Mouse (Mus musculus): Measurements from ENCODE around the gene Rnf224. TPM values are rescaled to one million over a fixed set of nuclear protein-coding genes. Genes with fewer than 3 reads are reported as not detected.

The Rnf224 gene
- total RNA-seq, 2 experiments from 2014 or later: not detected

DNA sequence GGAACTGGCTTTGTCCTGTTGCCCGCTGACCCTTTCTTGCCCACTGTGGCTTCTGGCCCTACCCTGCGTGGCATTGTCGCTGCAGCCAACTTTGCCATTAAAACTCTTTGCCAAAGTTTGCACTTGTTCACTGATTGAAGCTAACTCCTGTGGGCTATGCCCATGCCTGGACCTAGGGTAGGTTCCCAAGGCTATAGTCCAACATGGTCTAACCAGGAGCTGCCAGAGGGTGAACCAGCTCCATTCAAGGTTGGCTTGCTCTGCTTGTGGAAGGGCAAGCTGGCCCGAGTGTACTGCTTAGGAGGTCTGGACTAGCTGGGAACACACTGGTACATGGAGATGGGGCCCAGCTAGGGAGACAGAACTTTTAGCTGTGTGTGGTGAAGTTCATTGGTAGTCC, 7.6 kb upstream of the Rnf224 start:
- intact Hi-C loops (cut with DNase I): no loop called here
- Histone ChIP-seq H3K27ac (no peak overlapping the region), H3K4me3 (no peak overlapping the region)
- no peak for DNase-seq
- no peak for TF ChIP-seq CTCF (IDR thresholded peaks at IDR 0.05)

DNA sequence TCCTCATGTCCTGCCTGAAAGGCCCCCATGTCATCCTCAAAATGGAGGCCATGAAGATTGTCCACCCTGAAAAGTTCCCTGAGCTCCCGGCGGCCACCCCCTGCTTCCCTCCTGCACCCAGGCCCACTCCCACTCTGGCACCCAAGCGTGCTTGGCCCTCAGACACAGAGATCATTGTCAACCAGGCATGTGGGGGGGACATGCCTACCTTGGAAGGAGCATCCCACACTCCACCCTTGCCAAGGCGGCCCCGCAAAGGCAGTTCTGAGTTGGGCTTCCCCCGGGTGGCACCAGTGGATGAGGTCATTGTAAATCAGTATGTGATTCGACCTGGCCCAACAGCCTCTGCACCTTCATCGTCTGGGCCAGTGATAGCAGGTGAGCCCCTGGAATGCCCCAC, 6.8 kb upstream of the Rnf224 start:
- no peak for DNase-seq
- intact Hi-C loops (cut with DNase I): no loop called here
- H3K27ac ChIP-seq: no peak overlapping the region
- no peak overlapping the region for H3K4me3 ChIP-seq
- TF ChIP-seq CTCF (IDR thresholded peaks at IDR 0.05): no peak

DNA sequence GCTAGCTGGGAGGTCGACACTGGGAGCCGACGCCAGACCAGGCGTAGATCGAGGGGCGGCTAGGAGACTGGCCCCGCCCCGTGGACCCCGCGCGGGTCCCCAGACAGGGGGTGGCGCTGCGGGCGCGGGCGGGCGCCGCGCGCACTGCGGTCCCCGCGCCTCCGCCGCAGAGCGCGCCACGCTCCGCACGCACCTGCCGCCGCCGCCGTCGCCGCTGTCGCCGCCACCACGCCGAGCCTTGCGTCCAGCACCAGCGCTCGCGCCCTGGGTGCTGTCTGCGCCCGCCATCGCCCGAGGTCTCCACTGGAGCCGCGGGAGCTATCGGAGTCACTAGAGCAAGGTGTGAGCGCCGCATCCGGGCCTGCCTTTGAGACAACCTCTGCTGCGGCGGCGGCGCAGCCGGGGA, 5.5 kb upstream of the Rnf224 start, which contains the start of the genes Rnf208 and Cysrt1:
Gene Rnf208 (plus strand): TSS at position 155 of the 406 bp plus-strand sequence.
Gene Cysrt1 (minus strand): TSS at position 352 of the 406 bp plus-strand sequence.
- Histone ChIP-seq H3K27ac (peak within 1 kb of the TSS; percentile 71), H3K4me3 (peak within 1 kb of the TSS; percentile 65)
- no peak for TF ChIP-seq CTCF (IDR thresholded peaks at IDR 0.05)
- no peak for DNase-seq
- intact Hi-C loops (cut with DNase I): no loop called here

DNA sequence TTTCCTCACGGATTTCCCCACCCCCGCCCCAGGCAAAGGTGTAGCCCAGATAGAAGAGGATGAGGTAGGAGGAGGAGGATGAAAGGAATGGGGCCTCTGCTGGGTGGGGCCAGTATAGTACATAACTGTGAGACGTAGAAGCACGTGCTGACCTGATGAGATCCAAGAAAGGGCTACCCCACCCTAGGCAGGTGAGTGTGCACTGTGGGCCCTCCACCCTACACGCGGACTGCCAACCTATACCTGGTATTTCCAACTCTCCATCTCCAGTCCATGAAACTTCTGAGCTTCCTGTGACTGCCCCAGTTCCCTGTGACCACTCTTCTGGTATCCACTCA, 4.8 kb upstream of the Rnf224 start:
- TF ChIP-seq CTCF (IDR thresholded peaks at IDR 0.05): no peak
- Histone ChIP-seq H3K27ac (no peak overlapping the region), H3K4me3 (peak overlapping the region; percentile 65)
- no peak for DNase-seq
- intact Hi-C loops (cut with DNase I): no loop called here

DNA sequence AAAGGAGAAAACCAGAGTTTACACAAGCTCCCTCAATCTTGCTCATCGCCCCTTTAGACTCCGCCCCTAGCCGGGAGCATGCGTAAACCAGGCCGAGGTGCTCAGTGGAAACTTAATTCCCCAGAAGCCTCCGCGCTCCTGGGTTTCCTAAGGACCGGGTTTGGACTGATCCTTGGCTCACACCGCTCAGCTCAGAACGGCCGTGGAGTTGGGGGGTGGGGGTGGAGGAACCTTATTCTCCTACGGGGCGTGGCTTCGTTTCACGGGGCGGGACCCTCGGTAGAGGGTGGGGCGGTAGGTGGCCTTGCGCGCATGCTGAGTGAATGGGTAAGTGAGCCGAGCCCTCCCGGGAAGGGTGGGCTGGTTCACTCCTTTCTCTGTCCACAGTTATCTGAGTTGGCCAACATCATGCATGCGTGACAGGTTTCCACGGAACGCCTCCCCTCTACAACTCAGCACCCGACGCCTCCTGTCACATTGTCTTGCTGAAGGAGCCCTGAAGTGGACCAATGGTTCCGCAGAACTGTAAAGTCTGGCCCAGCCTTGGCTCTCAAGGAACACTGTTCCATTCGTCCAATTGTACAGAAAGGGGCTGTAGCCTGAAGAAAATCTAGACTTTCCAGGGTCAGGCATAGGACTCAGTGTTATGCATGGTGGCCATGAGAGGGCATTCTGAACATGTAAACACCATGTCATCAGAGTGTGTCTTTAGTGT, 4.3 kb upstream of the Rnf224 start:
- intact Hi-C loops (cut with DNase I): no loop called here
- H3K27ac ChIP-seq: peak overlapping the region; percentile 71

DNA sequence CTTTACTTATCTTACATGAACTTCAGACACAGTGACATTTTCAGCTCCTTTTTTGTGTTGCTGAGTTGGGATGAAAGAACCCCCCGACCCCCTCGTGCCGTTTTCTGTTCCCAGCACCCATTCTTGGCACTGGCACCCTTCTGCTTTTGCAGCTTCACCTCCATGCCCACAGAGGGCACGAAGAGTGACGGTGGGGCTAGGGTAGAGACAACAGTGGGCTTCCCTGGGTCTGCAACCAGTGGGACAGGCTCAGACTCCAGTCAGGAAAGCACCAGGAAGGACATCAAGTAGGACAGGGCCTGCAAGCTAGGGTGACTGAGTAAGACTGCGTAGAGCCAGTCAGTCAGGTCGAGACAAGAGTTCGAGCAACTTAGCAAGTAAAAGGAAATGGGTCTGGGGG, 3.7 kb upstream of the Rnf224 start:
- H3K27ac ChIP-seq: peak overlapping the region; percentile 71
- H3K4me3 ChIP-seq: peak overlapping the region; percentile 65
- intact Hi-C loops (cut with DNase I): no loop called here
- no peak for DNase-seq
- no peak for TF ChIP-seq CTCF (IDR thresholded peaks at IDR 0.05)

More for the DNA sequence above, 4.3 kb upstream of the Rnf224 start:
- no peak for TF ChIP-seq CTCF (IDR thresholded peaks at IDR 0.05)
- H3K4me3 ChIP-seq: peak overlapping the region; percentile 65
- DNase-seq: peak; percentile 80

DNA sequence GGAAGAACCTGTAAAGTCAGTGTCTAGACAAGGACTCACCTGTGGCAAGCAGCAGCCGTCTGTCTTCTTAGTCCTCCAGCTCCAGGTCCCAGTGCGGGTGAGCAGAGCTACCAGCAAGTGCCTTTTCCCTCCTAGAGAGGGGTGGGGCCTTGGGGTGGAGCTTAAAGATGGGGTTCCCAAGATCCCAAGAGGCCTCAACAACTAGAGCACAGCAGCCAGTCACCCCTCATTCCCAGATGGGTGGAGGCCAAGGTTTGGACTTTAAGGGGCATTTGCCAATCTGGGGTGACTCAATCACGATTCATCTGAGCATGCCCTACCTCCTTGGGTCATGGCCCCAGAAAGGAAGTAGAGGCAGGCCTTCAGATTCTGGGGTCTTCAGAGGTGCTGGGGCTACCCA, 3.2 kb upstream of the Rnf224 start:
- DNase-seq: no peak
- no peak for TF ChIP-seq CTCF (IDR thresholded peaks at IDR 0.05)
- Histone ChIP-seq H3K27ac (no peak overlapping the region), H3K4me3 (no peak overlapping the region)
- intact Hi-C loops (cut with DNase I): no loop called here

DNA sequence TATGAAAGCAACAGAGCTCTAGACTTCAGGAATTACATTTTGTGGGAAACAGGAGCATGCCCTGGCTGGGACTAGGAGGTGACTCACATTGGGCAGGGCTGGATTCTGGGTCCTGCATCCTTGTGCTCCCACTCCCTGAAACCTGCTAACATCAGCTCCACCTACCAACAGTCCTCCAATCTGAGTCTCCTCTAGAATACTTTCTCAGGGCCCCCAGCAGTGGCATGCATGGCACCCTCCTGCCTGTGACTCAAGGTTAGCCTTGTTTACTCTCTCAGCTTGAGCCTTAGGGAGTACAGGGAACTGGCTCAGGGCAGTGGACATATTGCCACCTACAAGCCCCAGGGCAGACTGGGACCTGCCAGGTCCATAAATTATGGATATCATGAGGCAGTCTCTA, 1.5 kb upstream of the Rnf224 start:
- Histone ChIP-seq H3K4me3 (no peak overlapping the region), H3K27ac (no peak overlapping the region)
- no peak for TF ChIP-seq CTCF (IDR thresholded peaks at IDR 0.05)
- intact Hi-C loops (cut with DNase I): no loop called here
- DNase-seq: no peak

DNA sequence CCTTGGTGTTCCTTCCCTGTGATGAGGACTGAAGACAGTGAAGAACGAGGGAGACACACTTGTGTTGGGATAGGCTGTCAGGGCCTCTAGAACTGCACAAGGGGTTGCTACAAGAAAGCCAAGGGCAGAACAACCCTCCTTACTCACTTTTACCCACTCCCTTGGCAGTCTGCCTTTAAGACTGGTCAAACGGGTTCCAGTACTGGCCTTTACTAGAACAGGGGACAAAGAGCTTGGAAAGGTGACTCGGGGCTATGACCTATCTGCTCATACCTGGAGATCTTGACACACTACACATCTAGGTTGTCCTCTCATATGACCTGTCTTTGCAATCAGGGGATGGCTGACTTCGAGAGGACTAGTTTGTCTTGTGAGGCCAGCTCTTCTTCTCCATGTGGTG, 935 bp upstream of the Rnf224 start:
- DNase-seq: no peak
- no peak for TF ChIP-seq CTCF (IDR thresholded peaks at IDR 0.05)
- Histone ChIP-seq H3K4me3 (no peak overlapping the region), H3K27ac (no peak overlapping the region)
- intact Hi-C loops (cut with DNase I): no loop called here

DNA sequence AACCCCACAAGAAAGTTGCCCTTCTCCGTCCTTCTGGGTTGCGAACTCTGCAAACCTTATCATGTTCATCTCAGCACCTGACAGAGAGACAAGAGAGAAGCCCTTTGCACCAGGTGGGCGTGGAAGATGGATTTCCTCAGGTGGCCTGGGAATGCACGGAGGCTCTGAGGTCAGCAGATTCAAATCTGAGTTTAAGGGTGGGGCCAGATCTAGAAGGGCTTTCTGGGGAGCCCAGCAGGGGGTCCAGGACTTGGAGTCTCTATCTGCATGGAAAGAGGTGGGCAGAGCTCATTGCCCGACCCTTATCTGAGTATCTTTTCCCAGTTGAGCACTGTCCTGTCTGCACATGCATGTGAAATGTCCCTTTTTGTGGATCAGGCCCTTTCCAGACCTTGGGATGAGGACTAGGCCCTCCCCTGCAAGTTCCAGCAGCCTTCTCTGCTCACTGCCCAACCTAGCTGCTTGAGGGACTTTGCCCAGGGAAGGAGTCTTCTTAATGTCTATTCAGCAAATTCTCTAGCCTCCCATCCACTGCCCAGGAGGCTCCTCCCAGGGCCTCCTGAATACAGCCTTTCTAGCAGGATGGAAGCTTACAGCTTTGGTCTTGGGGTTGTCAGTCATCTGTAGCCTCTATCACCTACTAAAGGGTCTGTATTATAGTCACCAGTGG, 1.9 kb downstream of the Rnf224 start:
- no peak for DNase-seq
- Histone ChIP-seq H3K4me3 (no peak overlapping the region), H3K27ac (no peak overlapping the region)
- no peak for TF ChIP-seq CTCF (IDR thresholded peaks at IDR 0.05)
- intact Hi-C loops (cut with DNase I): no loop called here

DNA sequence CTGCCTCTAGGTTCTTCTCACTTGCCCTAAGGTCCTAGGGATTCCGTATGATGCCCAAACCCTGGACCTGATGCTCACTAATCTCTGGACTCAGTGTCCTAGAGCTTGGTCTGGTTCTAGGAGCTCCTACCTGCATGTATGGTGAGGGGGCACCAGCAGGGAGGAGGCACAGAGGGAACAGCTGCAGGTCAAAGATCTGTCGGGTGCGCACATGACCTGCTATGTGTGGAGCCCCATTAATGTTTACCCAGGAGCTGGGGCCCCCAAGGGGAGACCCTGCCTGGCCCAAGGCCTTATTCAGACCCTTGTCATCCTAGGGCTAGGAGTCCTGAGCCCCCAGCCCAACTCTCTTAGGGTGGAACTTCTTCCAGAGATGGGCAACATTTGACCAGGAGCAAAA, 2.5 kb downstream of the Rnf224 start, which contains the start of gene Slc34a3:
Gene Slc34a3 (minus strand): TSS at position 315 of the 400 bp plus-strand sequence.
- no peak for DNase-seq
- Histone ChIP-seq H3K4me3 (no peak within 1 kb of the TSS), H3K27ac (no peak within 1 kb of the TSS)
- intact Hi-C loops (cut with DNase I): no loop called here
- TF ChIP-seq CTCF (IDR thresholded peaks at IDR 0.05): no peak

DNA sequence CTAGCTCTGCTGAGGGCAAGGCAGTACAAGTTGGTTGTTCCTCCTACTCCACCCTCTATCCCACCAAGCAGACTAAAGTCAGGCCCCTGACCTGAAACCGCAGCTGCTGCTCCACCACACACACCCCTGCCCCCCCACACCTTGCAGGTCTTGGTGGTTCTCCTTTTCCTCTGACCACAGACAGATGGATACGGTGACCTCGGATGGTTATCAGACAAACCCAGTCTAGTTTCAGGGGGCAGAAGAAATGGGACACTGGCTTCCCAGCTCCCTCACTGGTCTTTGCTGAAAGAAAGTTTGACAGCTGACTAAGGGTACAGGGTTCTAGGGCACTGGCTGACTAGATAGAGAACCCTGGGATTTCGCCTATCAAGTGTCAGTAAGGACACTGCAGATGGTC, 3.2 kb downstream of the Rnf224 start:
- intact Hi-C loops (cut with DNase I): no loop called here
- Histone ChIP-seq H3K4me3 (no peak overlapping the region), H3K27ac (no peak overlapping the region)
- no peak for DNase-seq
- no peak for TF ChIP-seq CTCF (IDR thresholded peaks at IDR 0.05)

DNA sequence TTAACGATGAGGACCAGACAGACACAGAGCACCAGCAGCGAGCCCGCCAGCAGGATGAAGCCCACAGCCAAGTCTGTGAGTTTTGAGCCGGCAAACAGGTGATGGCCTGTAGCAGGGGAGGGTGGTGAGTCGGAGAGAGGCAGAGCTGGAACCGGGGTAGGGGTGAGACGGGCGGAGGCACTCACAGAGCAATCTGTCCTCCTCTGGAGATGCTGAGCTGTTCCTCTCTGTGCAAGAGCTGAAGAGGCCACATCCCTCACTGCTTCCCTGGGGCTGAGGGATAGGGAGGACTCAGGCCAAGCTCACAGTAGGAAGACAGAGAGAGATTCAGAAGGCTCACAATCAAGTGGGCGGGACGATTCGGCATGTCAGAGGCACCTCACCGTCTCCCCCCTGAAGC, 5.5 kb downstream of the Rnf224 start:
- intact Hi-C loops (cut with DNase I): no loop called here
- no peak for DNase-seq
- TF ChIP-seq CTCF (IDR thresholded peaks at IDR 0.05): no peak

DNA sequence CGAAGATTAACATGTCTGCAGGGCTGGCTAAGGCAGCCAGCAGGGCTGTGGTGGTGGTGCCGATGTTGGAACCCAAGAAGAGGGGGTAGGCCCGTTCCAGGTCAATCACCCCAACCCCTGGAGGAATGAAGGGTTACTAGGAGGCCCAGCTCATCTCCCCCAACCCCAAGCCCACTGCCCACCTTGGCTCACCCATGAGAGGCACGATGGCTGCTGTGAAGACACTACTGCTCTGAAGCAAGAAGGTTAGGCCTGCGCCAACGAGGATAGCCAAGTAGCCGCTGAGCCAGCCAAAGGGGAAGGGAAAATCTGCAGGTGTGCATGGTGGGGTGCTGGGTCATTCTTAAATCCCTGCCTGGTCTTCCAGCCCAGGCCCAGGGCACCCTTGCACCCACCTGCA, 6.0 kb downstream of the Rnf224 start:
- no peak overlapping the region for H3K27ac ChIP-seq
- intact Hi-C loops (cut with DNase I): no loop called here
- no peak for DNase-seq
- no peak for TF ChIP-seq CTCF (IDR thresholded peaks at IDR 0.05)
- no peak overlapping the region for H3K4me3 ChIP-seq

More for the DNA sequence above, 5.5 kb downstream of the Rnf224 start:
- Histone ChIP-seq H3K27ac (no peak overlapping the region), H3K4me3 (no peak overlapping the region)

Data from gastrocnemius, adult 2 months (tissue).